Mouse (Mus musculus) 3T3-L1 (cell line): ENCODE data around the gene Fntb.

Source experiments
- DNase-seq: peaks from one replicate; pipeline ENCODE4 v3.0.0-alpha.2; 2015; ENCODE audit warnings: low read depth, low spot score

Fntb gene

DNA sequence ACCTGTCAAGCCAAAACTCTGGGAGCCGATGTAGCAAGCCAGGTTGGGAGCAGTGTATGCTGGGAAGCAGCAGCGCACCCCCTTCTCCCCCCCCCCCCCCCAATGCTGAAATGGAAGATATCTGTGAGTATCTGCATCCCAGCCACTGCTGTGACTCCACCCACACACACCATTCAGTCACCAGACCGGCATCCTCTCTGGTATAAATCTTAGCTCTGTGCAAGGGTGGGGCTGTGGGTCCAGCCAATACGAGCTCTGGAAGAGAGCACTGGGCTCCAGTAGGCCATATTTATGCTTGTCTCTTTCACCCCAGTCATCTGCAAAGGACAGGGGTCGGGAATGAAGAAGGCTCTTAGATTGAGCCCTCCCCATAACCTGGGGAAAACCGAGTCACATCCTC is 155.0 kb downstream of the Fntb start:
- no peak for DNase-seq

DNA sequence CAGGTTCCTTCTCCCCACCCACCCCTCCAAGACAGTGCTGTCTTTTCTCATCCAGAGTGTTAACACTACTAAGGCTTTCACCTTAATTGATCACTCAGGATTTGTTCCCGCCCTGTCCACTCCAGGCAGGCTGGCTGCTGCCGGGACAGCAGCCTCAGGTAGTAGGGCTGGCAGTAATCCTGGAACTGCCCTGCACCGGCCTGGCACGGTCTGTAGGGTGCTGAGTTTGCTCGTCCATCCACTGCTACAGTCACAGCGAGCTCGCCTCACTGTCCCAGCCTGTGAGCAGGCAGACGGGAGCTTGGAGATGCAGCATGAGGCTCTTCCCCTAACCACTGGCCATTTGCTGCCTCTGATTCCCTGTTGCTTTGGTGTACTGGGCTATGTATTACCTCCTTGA is 155.6 kb downstream of the Fntb start:
- DNase-seq, result no peak

DNA sequence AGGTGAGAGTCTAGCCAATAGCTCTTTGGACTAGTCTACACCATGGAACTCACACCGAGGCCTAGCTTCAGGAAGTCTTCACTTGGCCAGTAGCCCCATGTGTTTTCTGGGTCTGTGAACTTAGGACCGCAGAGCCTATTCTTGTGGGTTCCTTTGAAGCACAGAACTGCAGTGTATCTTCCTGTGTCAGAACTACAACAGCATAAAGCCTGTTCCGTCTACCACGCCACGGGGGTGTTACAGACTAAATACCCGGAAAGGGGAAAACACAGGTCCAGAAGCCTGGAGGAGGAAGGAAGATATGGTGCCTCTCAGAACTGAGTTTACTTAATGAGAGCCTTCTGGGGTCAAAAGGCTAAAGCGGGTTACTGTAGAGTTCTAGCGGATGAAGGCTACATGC is 157.7 kb downstream of the Fntb start:
- DNase-seq, result no peak

DNA sequence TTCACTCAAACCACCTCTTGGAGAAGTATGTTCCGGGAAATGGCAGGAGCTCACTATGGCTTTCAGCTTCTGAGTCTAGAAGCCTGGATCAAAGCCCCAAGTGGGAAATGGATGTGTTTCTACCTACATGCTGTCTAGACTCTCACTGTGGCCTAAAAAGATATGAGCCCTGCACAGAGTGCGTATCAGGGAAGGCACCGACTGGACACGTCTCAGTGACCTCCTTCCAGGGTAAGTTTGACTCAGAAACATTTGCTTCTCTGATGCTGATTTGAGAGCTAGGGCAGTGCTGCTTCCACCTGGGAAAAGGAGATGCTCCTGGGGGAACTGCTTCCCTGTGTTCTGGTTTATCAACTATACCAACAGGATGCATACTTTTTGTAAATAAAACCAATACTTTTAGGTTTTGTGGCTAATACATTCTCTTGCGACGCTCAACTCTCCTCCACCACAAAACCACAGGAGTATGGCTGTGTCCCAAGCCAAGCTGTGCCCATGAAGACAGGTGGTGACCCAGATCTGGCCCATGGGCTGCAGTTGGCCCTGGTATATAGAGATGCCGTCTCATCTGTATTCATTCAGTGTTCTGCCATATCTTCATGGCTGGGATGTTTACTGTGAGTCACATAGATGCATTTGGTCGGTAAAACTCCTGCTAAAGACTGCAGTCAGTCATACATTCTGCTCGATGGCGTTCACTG is 159.7 kb downstream of the Fntb start:
- peak; percentile 43 for DNase-seq

DNA sequence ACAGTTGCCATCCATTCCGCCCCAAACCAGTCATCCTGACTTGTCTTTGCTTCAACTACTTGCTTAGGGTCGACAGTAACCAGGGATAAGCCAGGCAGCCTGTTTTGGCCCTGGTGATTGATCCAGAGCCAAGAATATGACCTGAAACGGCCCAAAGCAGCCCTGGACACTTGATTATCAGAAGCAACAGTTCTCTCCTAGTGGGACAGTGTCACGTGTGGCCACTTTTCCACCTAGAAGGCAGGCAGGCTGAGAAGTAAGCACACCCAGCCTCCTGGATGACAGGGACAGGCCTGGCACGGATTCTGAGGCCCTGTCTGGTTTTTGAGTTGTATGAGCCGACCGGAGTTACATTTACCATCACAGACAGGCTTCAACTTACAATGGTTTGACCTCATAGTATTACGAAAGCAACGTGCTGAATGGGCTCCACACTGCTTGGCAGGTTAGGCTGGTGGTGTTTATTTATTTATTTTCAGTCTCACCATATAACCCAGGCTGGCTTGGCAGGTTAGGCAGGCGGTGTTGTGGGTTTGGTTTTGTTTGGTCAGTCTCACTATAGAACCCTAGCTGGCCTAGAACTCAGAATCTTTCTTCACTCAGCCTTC is 161.1 kb downstream of the Fntb start:
- no peak for DNase-seq

DNA sequence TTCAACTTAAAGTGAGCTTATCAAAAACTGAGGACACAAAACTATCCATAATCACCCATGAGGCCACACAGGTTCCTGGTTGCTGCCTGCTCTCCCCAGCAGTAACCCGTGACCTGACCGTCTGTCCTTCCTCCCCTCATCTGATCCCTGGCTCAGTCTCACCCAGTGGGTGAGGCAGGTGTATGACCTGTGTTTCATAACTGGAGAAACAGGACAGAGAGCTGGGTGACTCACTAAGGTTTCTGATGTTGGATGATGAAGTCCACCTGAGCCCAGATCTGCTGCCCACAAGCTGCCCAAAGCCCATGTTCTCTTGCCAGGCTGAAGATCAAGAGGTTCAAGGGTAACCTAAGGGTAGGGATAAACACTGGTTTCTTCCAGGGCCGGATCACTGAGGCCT is 161.6 kb downstream of the Fntb start:
- DNase-seq, result no peak

DNA sequence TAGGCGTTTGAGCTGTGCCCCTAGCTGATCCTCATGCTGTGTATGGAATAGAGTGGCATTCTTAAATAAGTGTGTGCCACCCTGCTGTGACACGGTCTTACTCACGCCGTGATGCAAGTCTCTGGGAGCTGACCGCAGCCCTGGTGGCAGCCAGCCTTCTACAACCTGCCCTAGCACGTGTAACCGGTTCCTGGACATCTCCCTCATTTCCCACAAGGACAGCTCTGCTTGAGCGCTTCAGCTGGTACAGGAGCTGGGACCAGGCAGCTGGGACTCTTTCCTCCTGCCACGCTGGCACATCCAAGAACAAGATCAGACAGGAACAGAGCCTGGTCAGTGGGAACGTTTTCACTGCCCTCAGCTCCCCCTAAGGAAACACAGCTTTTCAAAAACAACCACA is 162.2 kb downstream of the Fntb start:
- DNase-seq, result no peak

DNA sequence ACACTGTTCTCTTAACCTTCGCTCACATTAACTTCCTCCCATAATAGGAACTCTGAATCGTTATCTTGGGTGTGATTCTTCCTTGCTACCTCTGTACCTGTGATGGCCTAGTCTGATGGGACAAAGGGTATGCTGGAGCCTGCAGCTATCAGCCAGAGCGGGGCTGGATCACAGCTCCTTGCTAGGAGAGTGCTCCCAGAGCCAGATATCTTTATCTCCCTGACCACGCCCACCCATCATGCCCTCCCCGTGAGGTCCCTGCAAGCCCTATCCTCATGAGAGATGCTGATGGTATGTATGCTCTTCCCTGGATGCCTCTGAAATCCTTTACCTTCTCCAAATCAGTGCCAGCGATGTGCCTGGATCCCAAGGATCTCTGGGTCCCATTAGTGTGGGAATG is 164.8 kb downstream of the Fntb start:
- DNase-seq, result no peak

DNA sequence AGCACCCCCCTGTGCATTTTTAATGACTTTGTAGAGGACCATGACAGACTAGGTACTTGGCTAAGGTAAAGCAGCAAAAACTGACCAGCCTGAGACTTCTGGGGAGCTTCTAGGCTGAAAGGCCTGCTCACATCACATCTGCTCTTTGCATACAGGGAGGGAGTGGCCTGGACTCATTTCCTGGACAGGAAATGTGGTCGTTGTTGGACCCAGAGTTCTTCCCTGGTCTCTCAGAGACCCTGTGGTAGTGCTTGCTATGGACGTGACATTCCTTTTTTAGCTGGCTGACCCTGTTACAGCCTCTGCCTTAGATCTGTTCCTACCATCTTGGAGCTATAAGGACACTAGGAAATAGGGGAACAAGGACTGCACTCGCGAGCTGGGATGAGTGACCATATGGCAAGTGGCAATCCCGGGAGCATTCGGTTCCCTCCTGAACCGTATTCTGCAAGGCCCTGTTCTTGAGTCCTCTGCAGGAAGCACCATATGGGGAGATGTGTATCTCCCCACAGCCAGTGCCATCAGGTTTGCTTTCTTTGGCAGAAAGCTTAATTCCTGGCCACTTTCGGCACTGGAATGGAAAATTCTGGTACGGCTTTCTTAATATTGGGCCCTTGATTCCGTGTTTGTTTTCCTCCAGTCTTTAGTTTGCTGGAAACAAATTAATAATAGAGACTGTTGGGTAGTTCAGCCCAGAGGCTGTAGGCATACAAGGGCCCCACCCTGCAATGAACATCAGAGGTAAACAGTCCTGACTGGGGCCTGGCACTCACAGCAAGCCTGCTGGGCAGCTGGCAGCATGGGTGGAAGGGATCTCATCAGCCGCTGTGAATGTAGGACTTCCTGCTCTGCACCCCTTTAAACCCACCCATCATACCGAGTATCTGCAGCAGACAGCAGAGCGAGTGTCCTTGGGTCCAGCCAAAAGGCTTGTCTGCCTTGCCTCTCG is 166.6 kb downstream of the Fntb start:
- DNase-seq, result no peak

DNA sequence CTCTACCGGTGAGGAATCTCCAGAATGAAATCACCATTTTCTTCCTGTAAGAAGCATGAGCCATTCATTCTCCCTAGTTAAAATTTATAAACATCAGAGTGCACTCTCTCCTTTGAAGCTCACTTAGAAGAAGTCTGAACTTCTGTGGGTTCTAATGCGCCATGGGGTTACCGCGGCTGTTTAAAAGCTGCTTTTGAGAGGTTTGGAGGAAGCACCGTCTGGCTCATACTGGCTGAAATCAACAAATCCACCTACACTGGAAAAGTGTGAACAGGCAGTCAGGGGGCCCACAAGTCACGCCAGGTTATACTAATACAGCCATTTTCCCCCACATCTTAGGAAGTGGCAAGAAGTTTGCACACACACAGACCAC is 167.3 kb downstream of the Fntb start:
- DNase-seq, result no peak

DNA sequence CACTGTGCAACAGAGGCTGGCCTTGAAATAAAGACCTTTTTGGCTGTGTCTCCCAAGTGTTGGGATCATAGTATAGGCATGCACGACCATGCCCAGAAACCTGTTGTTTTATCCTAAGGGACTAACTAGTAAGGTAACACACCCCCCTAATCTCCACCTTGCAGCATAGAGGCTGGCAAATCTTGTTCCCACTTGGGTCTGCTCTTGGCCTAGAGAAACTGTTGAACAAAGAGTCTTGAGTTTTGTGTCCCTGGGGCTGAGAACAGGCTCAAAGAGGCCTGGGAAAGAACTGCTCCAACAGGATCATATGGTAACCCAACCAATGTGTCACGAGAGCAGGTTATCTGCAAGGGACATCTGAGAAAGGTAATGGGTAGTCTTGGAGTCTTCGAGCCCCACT is 169.0 kb downstream of the Fntb start:
- no peak for DNase-seq

DNA sequence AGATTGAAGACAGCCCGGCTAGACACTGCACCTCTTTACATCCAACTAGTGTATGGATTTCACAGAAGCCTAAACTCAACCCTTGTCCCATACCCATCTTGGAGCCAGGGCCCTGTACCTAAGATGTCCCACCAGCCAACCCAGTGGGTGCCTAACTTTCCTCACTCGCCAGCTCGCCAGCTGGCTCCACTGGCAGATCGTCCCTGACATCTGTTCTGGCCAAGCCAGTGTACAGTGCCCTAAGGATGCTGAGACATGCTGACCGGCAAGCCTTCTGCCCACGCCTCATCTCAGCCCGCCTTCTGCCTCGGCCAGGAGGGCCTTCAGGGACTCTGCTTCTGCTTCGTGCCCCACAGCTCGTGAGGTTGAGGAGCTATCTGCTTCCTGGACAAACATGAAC is 170.8 kb downstream of the Fntb start:
- no peak for DNase-seq

DNA sequence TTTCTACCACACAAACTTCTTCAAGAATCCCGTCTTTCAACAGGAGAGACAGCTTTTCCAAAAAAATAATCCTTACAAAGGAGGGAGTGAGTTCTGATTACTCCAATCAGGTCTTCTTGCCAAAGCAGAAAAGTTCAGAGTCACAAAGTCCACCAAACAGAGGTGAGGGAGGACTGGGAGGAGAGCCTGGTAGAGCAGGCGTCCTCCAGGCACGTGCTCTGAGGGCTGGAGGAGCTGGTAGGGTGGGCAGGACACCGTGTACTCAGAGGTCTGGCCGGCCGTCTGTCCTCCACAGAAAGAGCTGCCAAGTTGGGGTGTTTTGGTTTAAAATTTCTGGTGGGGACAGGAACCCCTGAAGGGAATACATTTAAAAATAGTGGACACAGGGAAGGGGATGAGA is 172.6 kb downstream of the Fntb start:
- no peak for DNase-seq

DNA sequence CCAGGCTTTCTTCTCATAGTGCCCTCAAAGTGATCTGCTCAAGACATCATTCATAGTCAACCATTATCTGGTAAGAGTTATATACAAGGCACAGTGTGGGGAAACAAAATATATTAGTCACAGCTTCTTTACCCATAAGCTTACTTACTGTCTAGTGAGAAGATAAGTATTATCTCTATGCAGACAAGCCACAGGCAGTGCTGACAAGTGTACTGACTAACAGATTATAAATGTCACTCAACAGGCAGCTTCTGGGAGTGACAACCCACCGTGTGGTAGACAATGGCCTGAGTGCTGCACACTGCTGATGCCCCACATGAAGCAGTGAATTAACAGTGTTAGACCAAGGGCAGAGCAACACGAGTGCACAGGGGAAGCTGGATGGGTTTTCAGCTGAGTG is 176.1 kb downstream of the Fntb start:
- DNase-seq, result no peak

DNA sequence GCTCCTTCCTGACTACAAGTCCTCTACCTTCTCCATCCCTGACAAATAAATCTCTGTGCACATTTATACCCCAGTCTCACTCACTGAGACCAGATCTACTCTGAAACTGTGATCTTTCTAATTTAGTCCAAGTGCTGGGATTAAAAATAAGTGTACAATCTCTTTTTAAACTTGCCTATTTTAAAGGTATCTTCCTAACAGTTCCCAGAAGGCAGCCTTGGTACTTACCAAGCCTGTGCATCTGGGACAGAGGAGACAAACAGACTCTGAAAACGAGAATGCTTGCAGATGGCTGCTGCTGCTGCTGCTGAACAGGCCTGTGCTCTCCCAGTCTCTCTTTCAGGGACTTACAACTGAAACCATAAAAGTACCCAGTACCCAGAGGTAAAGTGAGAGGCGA is 177.1 kb downstream of the Fntb start:
- DNase-seq, result no peak

DNA sequence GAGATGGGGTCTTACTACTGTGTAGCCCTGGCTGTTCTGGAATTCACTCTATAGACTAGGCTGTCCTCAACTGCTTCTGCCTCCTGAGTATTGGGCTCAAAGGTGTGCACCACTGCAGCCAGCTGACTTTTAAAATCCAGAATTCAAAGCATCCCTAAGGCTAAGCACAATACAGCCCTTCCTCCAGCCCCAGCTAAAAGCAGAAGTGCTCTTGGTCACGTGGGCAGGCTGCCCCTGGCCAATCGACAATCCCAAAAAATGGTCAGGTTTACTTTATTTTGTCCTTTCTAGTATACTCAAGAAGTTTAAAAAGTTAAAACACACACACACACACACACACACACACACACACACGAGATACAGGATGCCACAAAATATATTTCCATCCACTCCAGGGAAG is 177.7 kb downstream of the Fntb start:
- DNase-seq, result no peak

DNA sequence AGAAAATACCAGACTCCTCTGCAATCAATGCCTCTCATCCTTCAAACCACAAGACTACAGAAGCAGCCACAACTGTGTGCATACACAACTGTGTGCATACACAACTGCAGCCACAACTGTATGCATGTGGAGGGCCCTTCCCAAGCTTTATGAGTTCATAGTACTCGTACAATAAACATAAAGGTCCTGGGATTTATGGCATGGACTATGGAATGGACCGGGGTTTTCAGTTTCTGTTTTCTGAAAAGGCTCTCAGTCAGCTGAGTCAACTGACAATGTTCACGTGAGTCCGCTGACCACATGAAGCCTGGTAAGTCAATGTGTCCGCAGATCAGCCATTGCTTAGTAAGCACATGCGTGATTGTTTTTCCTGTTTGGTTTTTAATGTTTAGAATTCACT is 178.1 kb downstream of the Fntb start:
- DNase-seq, result no peak

DNA sequence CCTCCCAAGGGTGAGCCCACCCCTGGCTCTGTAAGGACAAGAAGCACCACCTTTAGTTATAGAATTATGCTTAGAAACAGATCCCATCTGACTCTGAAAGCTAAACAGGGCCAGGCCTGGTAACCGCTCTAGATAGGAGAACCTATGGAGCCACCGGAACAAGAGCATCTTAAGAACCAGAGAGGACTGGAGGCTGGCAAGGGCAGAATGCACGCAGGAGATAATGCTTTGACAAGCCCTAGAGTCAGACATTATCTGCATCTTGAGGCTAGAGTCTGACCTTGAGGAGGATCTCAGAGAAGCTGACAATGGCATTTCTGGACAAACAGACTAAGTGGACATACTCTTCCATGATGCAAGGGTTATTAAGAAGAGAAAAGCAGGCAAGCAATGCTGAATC is 182.1 kb downstream of the Fntb start:
- DNase-seq, result no peak

DNA sequence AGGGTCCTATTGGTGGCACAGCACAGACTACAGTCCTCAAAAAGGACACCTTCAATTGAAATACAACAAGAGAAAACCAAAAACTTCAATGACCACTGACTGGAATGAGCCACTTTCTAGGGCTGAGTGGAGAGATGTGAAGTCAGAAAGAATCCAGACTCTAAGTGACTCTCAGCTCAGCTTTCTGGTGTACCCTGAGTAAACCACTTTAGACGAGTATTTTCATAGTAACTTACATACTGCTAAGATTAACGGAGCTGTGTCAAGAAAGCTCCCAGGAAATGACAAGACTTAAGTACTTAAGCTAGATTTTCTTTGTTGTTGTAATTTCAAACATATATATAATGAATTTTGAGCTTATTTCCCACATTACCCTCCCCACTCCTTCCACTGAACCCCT is 182.8 kb downstream of the Fntb start:
- DNase-seq, result no peak

DNA sequence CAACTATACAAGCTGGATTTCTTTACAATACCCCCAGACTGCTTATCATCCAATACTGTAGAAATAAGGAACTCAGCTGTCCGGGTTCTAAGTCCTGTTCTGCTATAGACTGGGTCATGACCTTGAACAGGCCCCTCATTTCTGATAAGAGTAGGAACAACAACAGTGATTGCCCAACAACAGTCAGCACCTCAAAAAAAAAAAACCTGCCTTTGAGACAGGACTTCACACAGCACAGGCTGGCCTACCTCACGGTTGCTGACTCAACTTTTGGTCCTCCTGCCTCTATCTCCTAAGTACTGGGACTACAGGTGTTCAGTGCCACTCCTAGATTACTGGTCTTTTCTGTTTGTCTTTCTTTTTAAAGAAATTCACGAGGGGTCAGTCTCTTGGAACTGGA is 183.4 kb downstream of the Fntb start:
- no peak for DNase-seq

DNA sequence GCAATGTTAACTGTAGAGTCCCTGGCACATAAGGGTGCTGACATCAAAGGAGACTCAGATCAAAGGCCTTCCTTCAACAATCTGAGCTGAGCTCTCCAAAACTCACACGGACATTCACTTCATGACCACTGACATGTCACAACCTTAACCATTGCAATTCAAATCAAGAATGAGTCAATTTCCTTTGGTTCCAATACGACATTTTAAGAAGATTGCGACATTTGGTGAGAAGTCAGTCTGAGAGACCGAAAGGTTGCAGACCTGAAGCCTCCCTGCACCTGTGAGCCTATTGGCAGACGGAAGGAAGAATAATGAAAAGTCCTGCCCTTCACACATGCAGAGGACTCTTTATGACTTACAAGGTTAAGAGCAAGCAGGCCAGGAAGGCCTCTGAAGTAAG is 184.9 kb downstream of the Fntb start:
- no peak for DNase-seq

DNA sequence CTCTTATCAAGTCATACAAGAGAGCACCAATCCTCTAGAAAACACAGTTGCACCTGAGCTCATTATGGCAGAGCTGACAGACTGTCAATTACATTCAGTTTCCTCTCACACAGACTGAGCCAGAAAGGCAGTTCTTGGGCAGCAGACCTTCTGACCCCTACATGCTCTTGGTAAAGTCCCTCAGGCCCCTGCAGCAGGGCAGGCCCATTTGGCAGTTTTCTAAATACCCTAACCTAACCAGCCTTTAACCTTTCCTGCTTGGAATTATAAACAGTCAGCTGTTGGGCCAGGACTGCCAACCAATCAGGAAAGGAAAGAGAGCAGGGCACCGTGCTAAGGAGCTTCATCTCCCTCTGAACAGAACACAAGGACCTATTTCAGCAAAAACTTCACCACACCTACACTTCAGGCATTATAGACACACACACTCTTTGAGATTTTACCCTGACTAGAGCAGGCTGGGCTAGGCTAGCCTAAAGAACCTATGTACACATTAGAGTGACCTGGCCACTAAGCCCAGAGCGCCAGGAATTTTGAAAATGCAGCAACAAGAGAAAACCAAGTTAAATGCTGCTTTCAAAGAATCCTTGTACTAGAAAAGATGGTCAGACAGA is 188.5 kb downstream of the Fntb start:
- DNase-seq, result no peak
